Mouse (Mus musculus) adrenal gland, postnatal 25 days (tissue): ENCODE measurements around the gene Tubgcp2. TPM values are rescaled to one million over a fixed set of nuclear protein-coding genes. Genes with fewer than 3 reads are reported as not detected.

Experiments
- DNase-seq: peaks from one replicate; pipeline ENCODE4 v3.0.0; 2021; ENCODE audit warnings: mixed read lengths
- microRNA-seq, 2 experiments: library from miRNA; unstranded; fragments of <30 nt; microRNA quantifications; one replicate each; pipeline ENCODE4 v1.2.0; 2021
- total RNA-seq: library from RNA; stranded (reverse); gene quantifications from 2 replicates; pipeline ENCODE4 v1.2.3, GENCODE M21; 2021

The Tubgcp2 gene
- total RNA-seq, 1 experiment from 2014 or later: 31.8 TPM

- DNase-seq: no peak
Observed at GRCm38 (mm10) chr7:139946032-139946431, 90.4 kb downstream of the Tubgcp2 start.

Small RNAs within 50 kb of the gene (microRNA-seq; reads per million reads assigned to microRNA genes)
- gene Mir202 (18.2 to 25.2 reads per million in 2 experiments), gene Mir7062 (0 to 0.71 reads per million in 2 experiments), gene mmu-mir-7686 (0 reads per million in 2 experiments)

Other genes starting within 250 kb of the Tubgcp2 start
- 2.3 and 3.6 TPM in 2 replicates for gene Adgra1, start 202.5 kb downstream of the Tubgcp2 start, total RNA-seq
- 0.57 and 1.1 TPM in 2 replicates for gene Kndc1, start 142.0 kb downstream of the Tubgcp2 start, total RNA-seq
- not detected in 2 replicates for gene Utf1, start 92.9 kb downstream of the Tubgcp2 start, total RNA-seq
- gene 6430531B16Rik, start 57.9 kb downstream of the Tubgcp2 start, total RNA-seq: 0.61 TPM in 1 of 2 replicates, not detected in the other
- 1.9 and 2.1 TPM in 2 replicates for gene Adam8, start 44.1 kb downstream of the Tubgcp2 start, total RNA-seq
- gene Zfp511, start 278 bp downstream of the Tubgcp2 start, total RNA-seq: 24.5 and 26.2 TPM in 2 replicates
- not detected in 2 replicates for gene Msx3, start 12.4 kb upstream of the Tubgcp2 start, total RNA-seq
- gene Caly, start 45.9 kb upstream of the Tubgcp2 start, total RNA-seq: 5.8 and 6.1 TPM in 2 replicates
- gene Prap1, start 56.7 kb upstream of the Tubgcp2 start, total RNA-seq: not detected in 2 replicates
- 68.5 and 85.2 TPM in 2 replicates for gene Fuom, start 65.8 kb upstream of the Tubgcp2 start, total RNA-seq
- gene Paox, start 79.1 kb upstream of the Tubgcp2 start, total RNA-seq: 30.3 and 33.5 TPM in 2 replicates
- gene Echs1, start 79.8 kb upstream of the Tubgcp2 start, total RNA-seq: 435 and 524 TPM in 2 replicates
- gene Mtg1, start 100.9 kb upstream of the Tubgcp2 start, total RNA-seq: 35.9 and 39.5 TPM in 2 replicates
- gene Sprn, start 118.2 kb upstream of the Tubgcp2 start, total RNA-seq: 0.76 and 0.79 TPM in 2 replicates
- gene Olfr522, start 128.1 kb upstream of the Tubgcp2 start, total RNA-seq: not detected in 2 replicates
- not detected in 2 replicates for gene Olfr523, start 136.5 kb upstream of the Tubgcp2 start, total RNA-seq
- not detected in 2 replicates for gene Olfr524, start 169.3 kb upstream of the Tubgcp2 start, total RNA-seq
- gene Cd163l1, start 181.6 kb upstream of the Tubgcp2 start, total RNA-seq: not detected in 2 replicates
- gene 5830411N06Rik, start 210.6 kb upstream of the Tubgcp2 start, total RNA-seq: not detected in 2 replicates